Mouse (Mus musculus) limb, embryonic 11.5 days (tissue): ENCODE results near the gene Ndufab1. TPM values are rescaled to one million over a fixed set of nuclear protein-coding genes. Genes with fewer than 3 reads are reported as not detected.

Experiments
- ATAC-seq: fragments of 200-750 bp; cut with Nextera tagmentation; 2 replicates; pipeline ENCODE4 v1.8.0; 2017; ENCODE audit warnings: low read depth; ENCODE audit not compliant: insufficient number of reproducible peaks, low FRiP score, low TSS enrichment
- DNase-seq: peaks from one replicate; pipeline ENCODE4 v3.0.0-alpha.2; 2015; ENCODE audit warnings: low spot score
- H3K27ac ChIP-seq: fragments of 300-500 bp; sonication (generic); replicated peaks from 2 replicates; pipeline ENCODE4 v1.5.1; 2014; ENCODE audit warnings: low read depth, mild to moderate bottlenecking, low read length
- H3K27me3 ChIP-seq: fragments of 300-500 bp; sonication (generic); 2 replicates; pipeline ENCODE4 v1.6.1; 2014; ENCODE audit warnings: mild to moderate bottlenecking, low read length, mixed read lengths; ENCODE audit not compliant: control insufficient read depth, insufficient read depth
- H3K36me3 ChIP-seq: fragments of 300-500 bp; sonication (generic); 2 replicates; pipeline ENCODE4 v1.6.1; 2014; ENCODE audit warnings: mild to moderate bottlenecking, low read length, moderate library complexity, mixed read lengths; ENCODE audit not compliant: control insufficient read depth, insufficient read depth
- H3K4me1 ChIP-seq: fragments of 300-500 bp; sonication (generic); 2 replicates; pipeline ENCODE4 v1.6.1; 2014; ENCODE audit warnings: low read length, mixed read lengths; ENCODE audit not compliant: control insufficient read depth, insufficient read depth
- H3K4me2 ChIP-seq: fragments of 300-500 bp; sonication (generic); 2 replicates; pipeline ENCODE4 v1.6.1; 2014; ENCODE audit warnings: low read depth, mild to moderate bottlenecking, moderate library complexity; ENCODE audit not compliant: severe bottlenecking
- H3K4me3 ChIP-seq: fragments of 300-500 bp; sonication (generic); 2 replicates; pipeline ENCODE4 v1.5.1; 2014; ENCODE audit warnings: low read depth, low read length
- H3K9ac ChIP-seq: fragments of 300-500 bp; sonication (generic); 2 replicates; pipeline ENCODE4 v1.6.1; 2014; ENCODE audit warnings: mild to moderate bottlenecking, low read length
- H3K9me3 ChIP-seq: fragments of 300-500 bp; sonication (generic); 2 replicates; pipeline ENCODE4 v1.6.1; 2016; ENCODE audit warnings: low read length; ENCODE audit not compliant: control insufficient read depth
- WGBS: fragments of 180-500 bp; shearing (Covaris S2); extraction: QIAGEN DNeasy Blood & Tissue Kit; methylation state at CpG from one replicate; pipeline ENCODE4 v1.1.7; 2014; 5-methylcytosine and 5-hydroxymethylcytosine counted together
- polyA plus RNA-seq: library from polyadenylated mRNA; unstranded; fragments of >200 nt; fragmentation: Nextera tagmentation; extraction: Ambion mirVana; gene quantifications from 2 replicates; pipeline ENCODE4 v1.2.1, GENCODE M21; 2014

Ndufab1 gene
- polyA plus RNA-seq, 1 experiment from 2014 or later: 703 TPM

- 92% methylated on average over 11 of the region's 11 CpGs for WGBS
- Histone ChIP-seq H3K4me3 (no peak overlapping the region), H3K4me1 (no peaks in the 10 kb centered on the region), H3K4me2 (no peak overlapping the region), H3K9me3 (no peaks in the 10 kb centered on the region), H3K9ac (no peak overlapping the region), H3K36me3 (peaks cover 16% of the 10 kb centered on the region), H3K27ac (no peak overlapping the region), H3K27me3 (no peaks in the 10 kb centered on the region)
- DNase-seq: no peak
- no peak for ATAC-seq
Measured at GRCm38 (mm10) chr7:122087195-122087982, 14.3 kb downstream of the Ndufab1 start.

- Histone ChIP-seq H3K9me3 (no peaks in the 10 kb centered on the region; the same call in 1 of the 2 replicates), H3K9ac (no peak overlapping the region)
Measured at GRCm38 (mm10) chr7:122081071-122081470, 20.6 kb downstream of the Ndufab1 start.

GRCm38 (mm10) chr7:122079798-122080554 lies 21.7 kb downstream of the Ndufab1 start:
- Histone ChIP-seq H3K27ac (no peak overlapping the region), H3K4me1 (no peaks in the 10 kb centered on the region), H3K4me2 (no peak overlapping the region), H3K9ac (no peak overlapping the region), H3K9me3 (no peaks in the 10 kb centered on the region; the same call in 1 of the 2 replicates), H3K27me3 (no peaks in the 10 kb centered on the region), H3K4me3 (no peak overlapping the region), H3K36me3 (peaks cover 22% of the 10 kb centered on the region)
- ATAC-seq (no peak), DNase-seq (no peak)
- WGBS: 94% methylated on average over 8 of the region's 8 CpGs

More at GRCm38 (mm10) chr7:122081071-122081470, 20.6 kb downstream of the Ndufab1 start:
- Histone ChIP-seq H3K27ac (no peak overlapping the region), H3K36me3 (peaks cover 17% of the 10 kb centered on the region), H3K27me3 (no peaks in the 10 kb centered on the region), H3K4me2 (no peak overlapping the region), H3K4me1 (no peaks in the 10 kb centered on the region), H3K4me3 (no peak overlapping the region)
- 89% methylated on average over 1 of the region's 1 CpGs for WGBS
- DNase-seq: no peak
- ATAC-seq: no peak

GRCm38 (mm10) chr7:122074374-122074773 lies 27.3 kb downstream of the Ndufab1 start:
- 87% methylated on average over 3 of the region's 3 CpGs for WGBS
- Histone ChIP-seq H3K9ac (no peak overlapping the region), H3K4me2 (no peak overlapping the region), H3K4me3 (no peak overlapping the region), H3K27ac (no peak overlapping the region), H3K27me3 (no peaks in the 10 kb centered on the region), H3K9me3 (no peaks in the 10 kb centered on the region), H3K36me3 (peaks cover 37% of the 10 kb centered on the region), H3K4me1 (no peaks in the 10 kb centered on the region)
- ATAC-seq (no peak), DNase-seq (no peak)

- H3K4me3 ChIP-seq: peak overlapping the region; percentile 99
- WGBS: 1% methylated on average over 52 of the region's 58 CpGs
- DNase-seq: no peak
- peaks cover 17% of the 10 kb centered on the region for H3K36me3 ChIP-seq
- peak overlapping the region; percentile 97 for H3K9ac ChIP-seq
- ATAC-seq: peak; percentile 36
- H3K4me2 ChIP-seq: peak overlapping the region; percentile 57
- peak overlapping the region; percentile 89 for H3K27ac ChIP-seq
- no peaks in the 10 kb centered on the region for H3K9me3 ChIP-seq
- H3K27me3 ChIP-seq: no peaks in the 10 kb centered on the region
- peaks cover 5% of the 10 kb centered on the region for H3K4me1 ChIP-seq
Measured at GRCm38 (mm10) chr7:122067517-122068381, 33.9 kb downstream of the Ndufab1 start.

- H3K4me3 ChIP-seq: peak within 1 kb of the TSS; percentile 99
- no peaks in the 10 kb centered on the region for H3K27me3 ChIP-seq
- H3K4me1 ChIP-seq: peaks cover 5% of the 10 kb centered on the region
- peak; percentile 98 for DNase-seq
- H3K27ac ChIP-seq: peak within 1 kb of the TSS; percentile 89
- under 1% methylated on average over 60 of the region's 60 CpGs for WGBS
- peaks cover 15% of the 10 kb centered on the region for H3K36me3 ChIP-seq
- peak; percentile 99 for ATAC-seq
- peak within 1 kb of the TSS; percentile 97 for H3K9ac ChIP-seq
- H3K4me2 ChIP-seq: peak within 1 kb of the TSS; percentile 67
- no peaks in the 10 kb centered on the region for H3K9me3 ChIP-seq
Measured at GRCm38 (mm10) chr7:122066945-122067516, 34.7 kb downstream of the Ndufab1 start, which contains the start of the genes Ubfd1 and Ears2. Gene Ubfd1, plus strand, starts transcription at chr7:122067175. Gene Ears2, minus strand, starts transcription at chr7:122067263.

GRCm38 (mm10) chr7:122066102-122066944 lies 35.4 kb downstream of the Ndufab1 start:
- Histone ChIP-seq H3K4me1 (peaks cover 5% of the 10 kb centered on the region), H3K9ac (peak overlapping the region; percentile 97), H3K36me3 (peaks cover 9% of the 10 kb centered on the region), H3K27me3 (no peaks in the 10 kb centered on the region), H3K4me3 (peak overlapping the region; percentile 99), H3K9me3 (no peaks in the 10 kb centered on the region), H3K27ac (peak overlapping the region; percentile 89), H3K4me2 (peak overlapping the region; percentile 67)
- WGBS: 22% methylated on average over 31 of the region's 31 CpGs
- DNase-seq (no peak), ATAC-seq (peak; percentile 45)
